Mouse (Mus musculus) heart, postnatal 0 days (tissue): ENCODE measurements around the gene Evi5.

Experiments used
- CTCF ChIP-seq: IDR thresholded peaks from 2 replicates; pipeline ENCODE4 v1.5.1; 2016; ENCODE audit warnings: antibody characterized with exemption, control low read depth, low read depth
- EP300 ChIP-seq: IDR thresholded peaks from 2 replicates; pipeline ENCODE4 v1.6.1; 2016; ENCODE audit warnings: antibody characterized with exemption, low read depth

DNA sequence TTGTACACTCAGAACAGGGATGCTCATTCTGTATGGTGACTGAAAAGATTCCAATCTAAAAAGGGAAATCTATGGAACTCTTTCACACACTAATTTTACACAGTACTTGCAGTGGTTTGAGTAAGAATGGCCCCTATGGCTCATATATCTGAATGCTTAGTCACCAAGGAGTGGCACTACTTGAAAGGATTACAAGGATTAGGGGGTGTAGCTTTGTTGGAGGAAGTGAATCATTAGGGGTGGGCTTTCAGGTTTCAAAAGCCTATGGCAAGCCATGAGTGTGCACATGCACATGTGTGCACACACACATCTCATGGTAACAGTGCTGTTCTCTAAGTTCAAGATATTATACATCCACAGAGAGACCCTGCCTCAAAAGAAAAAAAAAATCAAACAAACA is 72.3 kb downstream of the Evi5 start:
- TF ChIP-seq CTCF (no peak), EP300 (no peak)
